Mouse (Mus musculus) embryo, embryonic 9.5 days (tissue): ENCODE measurements at regions not wholly inside any gene's neighbourhood (a gene's known extent, or its start where the extent isn't known, plus 50 kb on each side); places are given as distances from the start of the nearest gene placed in this dataset.
A peak's percentile ranks its signal among the peaks of the same experiment; 100 is the strongest.

Source experiments
- DNase-seq: peaks from one replicate; pipeline ENCODE4 v3.0.0-alpha.2; 2017; ENCODE audit errors: extremely low spot score

GRCm38 (mm10) chr1:20669769-20670168 lies 51.9 kb upstream of the Pkhd1 start:
- no peak for DNase-seq

GRCm38 (mm10) chr1:20670489-20670888 lies 52.6 kb upstream of the Pkhd1 start:
- no peak for DNase-seq

DNA sequence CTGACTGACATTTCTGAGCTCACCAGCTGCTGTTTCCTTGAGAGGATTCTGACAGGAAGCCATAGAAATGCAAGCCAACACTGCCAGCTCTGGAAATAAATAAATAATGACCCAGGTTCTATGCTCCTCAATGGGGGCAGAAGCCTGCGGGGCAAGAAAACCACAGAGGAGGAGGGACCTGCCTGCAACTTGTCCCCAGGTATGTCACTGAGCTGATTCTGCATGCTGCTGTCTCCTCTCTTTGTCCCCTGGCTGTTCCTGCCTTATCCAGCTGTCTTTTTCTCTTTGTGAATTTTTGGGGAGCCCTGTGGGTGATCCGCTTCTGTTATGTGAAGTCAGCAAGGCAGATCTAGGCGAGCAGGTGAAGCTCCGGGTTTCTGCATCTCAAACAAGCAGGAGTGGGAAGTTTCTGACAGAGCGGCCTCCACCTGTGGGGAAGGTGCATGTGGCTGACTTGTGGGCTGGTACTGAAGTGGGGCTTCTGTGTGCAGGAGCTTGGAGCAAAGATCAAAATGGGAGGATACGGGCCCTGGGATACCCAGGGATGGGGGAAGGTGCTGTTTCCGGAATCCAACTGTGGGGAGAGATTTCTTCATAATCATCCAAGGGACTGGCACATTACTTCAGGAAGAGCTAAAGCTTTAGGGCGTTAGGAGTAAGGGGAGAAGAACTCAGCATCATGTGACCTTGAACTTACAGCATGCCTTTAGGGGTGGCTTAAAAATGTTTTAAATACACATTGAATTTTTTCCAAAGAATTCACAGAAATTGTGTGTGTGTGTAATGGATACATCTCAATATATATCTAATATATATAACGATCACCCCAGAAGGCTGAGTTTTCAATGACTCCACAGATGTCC lies 53.3 kb upstream of the Pkhd1 start:
- no peak for DNase-seq

DNA sequence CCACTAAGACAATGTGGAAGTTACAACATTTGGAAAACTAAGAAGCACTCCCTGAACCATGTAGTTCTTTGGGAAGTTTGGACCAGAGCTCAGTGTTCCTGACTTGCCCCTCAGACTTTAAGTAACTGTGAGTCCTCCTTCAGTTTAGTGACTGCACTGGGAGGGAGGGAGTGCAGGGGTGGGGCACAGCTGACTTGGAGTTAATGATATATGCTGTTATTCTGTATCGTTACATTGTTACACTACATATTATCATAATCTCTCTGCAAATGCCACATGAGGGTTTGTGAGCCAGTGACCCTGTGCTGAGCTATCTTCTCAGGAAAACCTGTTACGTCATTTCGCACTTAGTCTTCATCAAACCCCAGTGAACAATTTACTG lies 53.9 kb upstream of the Pkhd1 start:
- DNase-seq, result no peak

DNA sequence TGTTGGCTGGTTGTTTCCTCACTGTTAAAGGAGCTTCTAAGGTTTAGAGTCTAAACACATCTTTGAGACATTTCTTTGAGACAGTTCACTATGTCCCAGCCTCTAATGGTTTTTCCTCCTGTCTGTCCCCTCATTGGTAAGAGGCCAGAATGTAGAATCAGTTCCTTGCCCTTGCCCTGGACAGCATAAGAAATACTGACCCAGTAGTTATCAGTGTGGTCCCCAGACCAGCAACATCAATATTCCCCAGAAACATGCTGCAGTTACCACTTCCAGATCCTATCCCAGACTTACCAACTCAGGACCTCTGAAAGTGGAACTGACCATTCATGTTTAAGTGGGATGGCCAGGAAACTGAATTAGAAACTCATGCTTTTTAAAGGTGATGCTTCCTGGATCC lies 54.4 kb upstream of the Pkhd1 start:
- no peak for DNase-seq

GRCm38 (mm10) chr1:20672951-20673350 lies 55.1 kb upstream of the Pkhd1 start:
- DNase-seq, result no peak

GRCm38 (mm10) chr1:20673351-20673750 lies 55.5 kb upstream of the Pkhd1 start:
- DNase-seq, result no peak

GRCm38 (mm10) chr1:20674615-20675014 lies 56.1 kb upstream of the Il17a start:
- no peak for DNase-seq

- peak; percentile 36 for DNase-seq
These were observed 52.7 kb upstream of the Il17a start for GRCm38 (mm10) chr1:20677987-20678386.

DNA sequence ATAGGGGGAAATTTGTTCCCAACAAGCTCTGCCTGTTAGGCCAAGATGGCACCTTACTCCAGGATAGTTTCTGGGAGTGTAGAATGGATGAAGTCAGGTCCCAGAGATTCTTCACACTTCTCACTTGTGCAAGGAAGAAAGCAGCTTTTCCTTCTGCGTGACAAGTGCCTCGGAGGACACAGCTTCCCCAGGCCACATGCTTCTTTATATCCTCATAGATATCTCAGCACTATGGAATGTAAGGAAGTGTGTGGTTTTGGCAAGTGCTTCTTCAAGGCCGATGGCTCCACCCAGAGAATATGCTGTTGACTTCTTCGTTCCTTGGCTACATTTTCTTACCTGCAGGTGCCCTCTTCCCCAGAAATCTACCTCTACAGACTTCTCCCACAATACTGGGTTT lies 51.9 kb upstream of the Il17a start:
- no peak for DNase-seq

- DNase-seq, result no peak
These were observed 51.4 kb upstream of the Il17a start for GRCm38 (mm10) chr1:20679299-20679698.

- DNase-seq, result no peak
These were observed 50.9 kb upstream of the Il17a start for GRCm38 (mm10) chr1:20679744-20680341.

DNA sequence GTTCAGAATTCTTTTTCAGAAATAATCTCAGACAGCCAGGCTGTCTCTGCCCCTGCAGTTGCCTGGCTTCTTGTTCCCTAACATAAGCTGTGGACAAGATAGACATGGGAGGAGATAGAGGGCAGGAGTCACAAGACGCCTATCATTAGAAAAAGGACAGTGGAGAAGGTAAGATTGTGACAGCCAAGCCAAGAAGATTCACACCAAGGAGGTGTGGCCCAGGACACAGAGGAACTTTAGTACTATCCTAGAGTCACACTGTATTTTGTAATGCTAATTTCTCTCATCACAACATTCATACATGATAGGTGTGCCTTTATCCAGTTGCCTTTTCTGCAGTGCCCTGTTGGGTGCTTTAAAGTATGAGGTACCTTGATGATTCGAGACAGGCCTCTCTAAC lies 50.2 kb upstream of the Il17a start:
- no peak for DNase-seq
